Mouse (Mus musculus) heart, postnatal 4 days (tissue): ENCODE measurements around the gene Rara. TPM values are rescaled to one million over a fixed set of nuclear protein-coding genes. Genes with fewer than 3 reads are reported as not detected.

Experiments used
- DNase-seq: peaks from one replicate; pipeline ENCODE4 v3.0.0; 2021
- total RNA-seq, 2 experiments: library from RNA; stranded (reverse); gene quantifications; 2 replicates each; pipeline ENCODE4 v1.2.3; 2021

Rara gene
- total RNA-seq, 2 experiments from 2014 or later = 34.6 to 38.1 TPM

- no peak for DNase-seq
Observed at GRCm38 (mm10) chr11:98998776-98999175, 71.2 kb downstream of the Rara start.

GRCm38 (mm10) chr11:98999243-98999642, 71.6 kb downstream of the Rara start:
- DNase-seq = no peak

- DNase-seq = no peak
Observed at GRCm38 (mm10) chr11:99006788-99007187, 79.2 kb downstream of the Rara start.

GRCm38 (mm10) chr11:99010124-99010523, 82.5 kb downstream of the Rara start:
- no peak for DNase-seq

- DNase-seq = no peak
Observed at GRCm38 (mm10) chr11:99010706-99011105, 83.1 kb downstream of the Rara start.

GRCm38 (mm10) chr11:99013856-99014255, 86.2 kb downstream of the Rara start:
- no peak for DNase-seq

GRCm38 (mm10) chr11:99019844-99020243, 92.2 kb downstream of the Rara start:
- no peak for DNase-seq

- DNase-seq = no peak
Observed at GRCm38 (mm10) chr11:99022384-99022933, 94.8 kb downstream of the Rara start.

- DNase-seq = no peak
Observed at GRCm38 (mm10) chr11:99023094-99023493, 95.5 kb downstream of the Rara start.

GRCm38 (mm10) chr11:99023500-99024467, 96.2 kb downstream of the Rara start, which contains the start of gene Top2a:
Gene Top2a, minus strand, starts transcription at chr11:99024189.
- peak; percentile 96 for DNase-seq

Other genes with a start within 250 kb of the Rara start
- gene Psmd3, start 245.3 kb upstream of the Rara start, total RNA-seq = 100 to 1,000 TPM; 138 to 140 TPM
- not detected for gene Csf3, start 226.6 kb upstream of the Rara start, total RNA-seq
- 10 to 100 TPM; 51.7 to 52.3 TPM for gene Med24, start 198.4 kb upstream of the Rara start, total RNA-seq
- 100 to 1,000 TPM; 171 to 183 TPM for gene Thra, start 187.2 kb upstream of the Rara start, total RNA-seq
- gene Nr1d1, start 152.5 kb upstream of the Rara start, total RNA-seq = 10 to 100 TPM; 26.3 to 27.6 TPM
- 10 to 100 TPM; 67.8 to 71.5 TPM for gene Msl1, start 132.3 kb upstream of the Rara start, total RNA-seq
- 10 to 100 TPM; 26.9 to 28.4 TPM for gene Casc3, start 122.9 kb upstream of the Rara start, total RNA-seq
- gene Rapgefl1, start 91.0 kb upstream of the Rara start, total RNA-seq = 1 to 10 TPM; 1.3 TPM
- 10 to 100 TPM; 12.6 to 14.1 TPM for gene Wipf2, start 64.2 kb upstream of the Rara start, total RNA-seq
- 10 to 100 TPM in 1 of 2 experiments, 1 to 10 TPM in 1; 9.8 to 10.2 TPM for gene Cdc6, start 20.0 kb upstream of the Rara start, total RNA-seq
- gene Gjd3, start 55.2 kb downstream of the Rara start, total RNA-seq = 1 to 10 TPM; 2.0 to 2.5 TPM
- gene Top2a, start 96.4 kb downstream of the Rara start, total RNA-seq = 100 to 1,000 TPM; 174 to 191 TPM
- 100 to 1,000 TPM; 204 to 217 TPM for gene Igfbp4, start 113.4 kb downstream of the Rara start, total RNA-seq
- under 1 TPM in 1 of 2 experiments, not detected in 1; 0.14 TPM for gene Tns4, start 161.5 kb downstream of the Rara start, total RNA-seq
- gene Ccr7, start 227.3 kb downstream of the Rara start, total RNA-seq = under 1 TPM; 0.56 to 0.67 TPM